Mouse (Mus musculus): ENCODE measurements at regions not wholly inside any gene's neighbourhood (a gene's known extent, or its start where the extent isn't known, plus 50 kb on each side); places are given as distances from the start of the nearest gene placed in this dataset.
"Not testable (repeated sequence)": the region's sequence is repeated elsewhere in the genome, so short reads cannot be mapped to it uniquely, and the experiment has no call there.

DNA sequence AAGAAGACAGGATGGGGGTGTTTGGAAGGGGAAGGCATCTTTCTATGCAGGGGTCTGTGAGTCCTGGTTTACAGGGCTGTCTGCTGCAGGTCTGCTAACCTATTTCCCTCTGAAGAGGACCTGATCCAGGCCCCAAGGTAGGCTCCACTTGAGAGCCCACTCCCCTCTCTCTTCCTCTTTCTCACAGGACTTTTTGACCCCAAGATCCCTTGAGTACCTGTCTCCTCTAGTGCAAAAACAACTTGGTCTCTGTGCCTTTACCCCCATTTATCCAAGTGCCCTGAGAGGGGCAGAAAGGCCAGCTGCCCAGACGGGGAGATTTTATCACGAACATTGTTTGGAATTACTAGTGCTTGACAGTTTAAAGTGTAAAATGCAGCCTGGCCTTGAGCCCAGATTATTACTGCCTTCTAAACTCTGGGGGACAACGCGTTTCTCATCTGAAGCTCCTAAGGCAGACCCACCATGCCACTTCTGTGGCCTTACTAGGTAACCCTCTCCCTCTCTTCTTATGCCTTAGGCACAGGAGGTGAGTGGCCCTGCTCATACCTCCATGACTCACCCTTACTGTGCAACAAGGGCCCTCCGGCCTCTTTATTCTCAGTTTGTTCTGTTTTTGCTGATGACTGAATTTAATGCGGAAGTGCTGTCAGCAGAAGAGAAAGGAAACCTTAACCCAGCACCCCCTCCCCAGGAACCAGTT is 117.8 kb downstream of the Tomm20 start:
- ChIA-PET POLR2A (interaction anchor here in 2 of 4 experiments (1.4 to 2.2 kb wide), 2 partner anchors 101 to 234 kb away, joined by 3 to 13 read pairs; partner anchors contain the start of gene Irf2bp2 (in 1 of the 2)), CTCF (no interaction called here)

DNA sequence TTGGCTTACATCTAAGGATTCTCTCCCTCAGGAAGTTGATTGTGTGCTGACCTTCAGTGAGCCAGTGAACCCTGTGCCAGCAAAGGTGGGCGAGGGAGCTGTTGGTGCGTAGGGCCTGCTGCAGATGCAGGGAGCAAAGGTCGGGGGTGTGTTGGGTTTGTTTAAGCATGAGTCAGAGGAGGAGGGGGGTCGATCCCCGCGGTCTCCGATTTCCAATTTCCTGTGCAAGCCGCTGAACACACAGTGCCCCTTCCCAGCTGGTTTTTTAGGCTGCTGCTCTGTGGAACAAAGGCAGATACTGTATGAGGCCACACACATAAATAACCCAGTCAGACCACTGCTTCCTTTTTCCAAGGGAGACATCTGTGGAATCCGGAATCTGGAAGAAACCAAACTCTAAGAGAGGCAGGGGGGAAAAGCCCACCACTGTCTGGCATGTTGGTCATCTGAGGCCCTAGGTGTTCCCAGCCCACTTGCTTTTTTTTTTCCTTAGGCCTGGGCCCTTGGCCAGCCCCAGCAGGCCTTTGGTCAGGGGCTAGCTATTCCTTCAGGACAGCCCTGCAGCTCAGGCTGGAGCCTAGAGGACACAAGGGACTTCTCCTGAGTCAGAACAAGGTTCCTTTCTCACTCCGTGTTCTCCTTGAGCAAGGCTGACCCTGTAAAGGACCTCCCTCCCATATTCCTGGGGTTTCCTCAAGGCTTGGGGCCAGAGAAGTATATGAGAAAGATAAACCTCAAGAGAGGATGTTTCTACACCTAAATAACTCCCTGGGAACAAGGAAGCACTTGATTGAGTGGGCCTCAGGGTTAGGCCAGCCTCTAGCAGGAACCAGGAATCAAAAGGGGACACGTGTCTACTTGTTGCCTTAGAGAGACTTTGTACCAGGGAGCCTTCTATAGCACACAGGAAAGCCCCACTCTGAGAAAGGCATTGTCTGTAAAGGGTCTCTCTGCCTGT is 119.0 kb downstream of the Tomm20 start:
- POLR2A ChIA-PET, result interaction anchor here (0.6 to 2.2 kb wide), 30 partner anchors 10 to 476 kb away, joined by 3 to 19 read pairs (median 4); partner anchors contain the start of genes Irf2bp2 (in 2 of the 4) and Tomm20 (in 1 of the 4)
- CTCF ChIA-PET, result interaction anchor here in 3 of 4 experiments (0.5 to 2.3 kb wide), 8 partner anchors 13 to 618 kb away, joined by 3 to 10 read pairs (median 4); no protein-coding TSS in a partner anchor

DNA sequence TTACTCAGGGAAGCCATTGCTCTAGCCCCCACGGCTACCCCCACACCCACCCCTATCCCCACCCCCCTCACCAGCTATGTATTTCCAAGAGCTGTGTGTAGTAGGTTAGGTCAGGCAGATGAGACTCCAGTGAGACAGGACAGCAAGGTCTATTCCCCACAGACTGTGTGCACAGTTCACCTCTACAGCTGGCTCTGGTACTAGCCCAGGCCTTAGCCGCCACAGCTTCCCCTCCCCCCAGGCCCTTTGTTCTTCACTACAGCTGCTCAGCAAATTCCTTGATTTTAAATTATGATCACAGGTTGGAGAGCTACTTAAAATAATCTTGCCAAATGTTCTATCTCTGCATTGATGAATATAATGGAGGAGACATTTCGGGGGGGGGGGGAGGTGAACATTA is 119.8 kb downstream of the Tomm20 start:
- POLR2A ChIA-PET, result interaction anchor here (0.5 to 2.2 kb wide), 33 partner anchors 11 to 475 kb away, joined by 3 to 19 read pairs (median 4); partner anchors contain the start of genes Irf2bp2 (in 2 of the 4) and Tomm20 (in 1 of the 4)
- CTCF ChIA-PET, result interaction anchor here in 3 of 4 experiments (0.5 to 2.3 kb wide), 9 partner anchors 12 to 617 kb away, joined by 3 to 10 read pairs (median 4); no protein-coding TSS in a partner anchor

DNA sequence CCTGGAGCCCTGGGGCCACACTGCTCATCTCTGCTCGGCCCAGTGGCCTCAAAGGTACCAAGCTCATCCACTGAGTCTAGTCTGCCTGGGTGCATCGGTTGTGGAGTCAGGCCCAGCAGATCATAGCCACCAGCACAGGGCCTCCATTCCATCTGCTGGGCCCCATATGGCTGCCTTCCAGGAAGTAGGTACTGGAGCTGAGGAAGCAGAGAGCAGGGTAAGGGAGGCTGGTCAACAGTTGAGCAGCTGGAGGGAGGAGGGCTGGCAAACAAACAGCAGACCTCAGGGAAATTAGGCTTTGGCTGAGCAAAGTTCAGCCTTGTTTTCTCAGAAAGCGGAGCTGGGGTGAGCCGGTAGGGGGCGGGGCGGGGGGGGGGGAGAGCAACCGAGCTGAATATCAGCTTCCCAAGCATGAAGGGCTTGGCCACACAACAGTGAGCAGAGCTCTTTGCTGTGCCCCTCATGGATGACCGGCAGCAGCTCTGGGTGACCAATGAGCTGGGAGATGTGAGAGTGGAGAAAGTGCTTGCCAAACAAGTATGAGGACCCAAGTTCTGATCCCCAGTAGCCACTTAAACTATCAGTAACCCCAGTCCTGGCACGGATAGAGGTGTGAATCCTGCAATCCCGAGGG is 121.0 kb downstream of the Tomm20 start:
- ChIA-PET POLR2A (interaction anchor here in 3 of 4 experiments (0.5 to 1.6 kb wide), 12 partner anchors 9 to 248 kb away, joined by 3 to 7 read pairs (median 3); no protein-coding TSS in a partner anchor), CTCF (interaction anchor here (0.6 to 2.3 kb wide), 9 partner anchors 9 to 526 kb away, joined by 3 to 7 read pairs (median 3); partner anchors contain the start of gene Slc35f3 (in 1 of the 4))

DNA sequence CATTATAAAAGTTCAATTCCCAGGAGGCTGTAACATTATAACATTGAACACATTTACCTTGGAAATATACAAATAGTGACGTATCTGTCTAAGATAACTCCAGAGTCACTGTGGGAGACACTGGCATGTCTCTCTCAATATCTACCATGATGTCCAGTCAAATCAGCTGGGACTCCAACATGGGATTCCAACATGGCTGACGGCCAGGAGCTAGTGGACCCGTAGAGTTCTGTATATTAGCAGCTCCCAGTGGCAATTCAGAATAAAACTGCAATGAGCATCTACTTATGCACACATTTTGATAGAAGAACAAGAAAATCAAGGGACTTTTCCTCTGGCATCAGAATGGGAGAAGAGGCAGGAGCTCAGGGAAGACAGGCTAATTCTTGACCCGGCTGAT is 123.4 kb downstream of the Tomm20 start:
- ChIA-PET POLR2A (interaction anchor here in 1 of 4 experiments (1.2 kb wide), 1 partner anchor 23 kb away, joined by 3 read pairs; no protein-coding TSS in a partner anchor), CTCF (interaction anchor here in 1 of 4 experiments (0.6 kb wide), 1 partner anchor 10 kb away, joined by 7 read pairs; no protein-coding TSS in a partner anchor)

DNA sequence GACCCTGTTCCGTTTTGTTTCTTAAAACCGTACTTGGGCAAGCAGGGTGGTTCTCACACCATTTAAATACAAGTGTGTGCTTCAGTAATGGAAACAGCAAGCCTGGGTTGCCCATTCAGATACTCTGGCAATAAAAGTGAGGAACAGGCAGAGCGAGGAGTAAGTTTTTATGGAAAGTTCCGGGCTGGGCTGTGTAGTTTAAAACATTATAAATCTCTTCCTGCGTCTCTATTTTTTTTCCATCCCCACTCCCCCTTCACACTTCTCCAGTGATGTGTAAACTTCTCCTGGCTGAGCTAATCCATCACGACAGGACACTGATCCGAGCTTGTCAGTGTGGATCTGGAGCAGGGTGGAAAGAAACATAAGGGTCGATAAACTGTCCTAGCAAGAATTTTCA is 124.4 kb downstream of the Tomm20 start:
- ChIA-PET POLR2A (interaction anchor here in 2 of 4 experiments (0.7 to 1.0 kb wide), 2 partner anchors 18 to 104 kb away, joined by 3 to 5 read pairs; no protein-coding TSS in a partner anchor), CTCF (no interaction called here)

DNA sequence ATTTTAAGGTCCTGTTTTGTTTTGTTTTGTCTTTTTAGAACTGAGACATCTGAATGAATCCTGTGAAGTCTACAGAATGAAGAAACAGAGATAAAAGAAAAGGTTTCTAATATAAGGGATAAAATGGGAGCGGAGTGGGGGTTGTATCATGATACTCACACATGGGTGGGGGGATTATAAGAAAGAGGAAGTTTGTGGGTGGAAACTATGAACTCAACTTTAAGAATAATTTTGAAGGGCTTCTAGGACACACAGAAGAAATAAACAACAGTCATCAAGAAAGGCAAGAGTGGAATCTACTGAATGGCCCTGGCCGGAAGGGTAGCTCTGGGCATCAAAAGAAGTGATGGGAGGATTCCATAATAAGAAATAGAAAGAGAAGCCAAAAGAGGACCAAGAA is 125.1 kb downstream of the Tomm20 start:
- POLR2A ChIA-PET, result interaction anchor here in 1 of 4 experiments (0.9 kb wide), 1 partner anchor 9 kb away, joined by 3 read pairs; no protein-coding TSS in a partner anchor
- CTCF ChIA-PET, result interaction anchor here in 1 of 4 experiments (0.7 kb wide), 1 partner anchor 97 kb away, joined by 5 read pairs; no protein-coding TSS in a partner anchor

DNA sequence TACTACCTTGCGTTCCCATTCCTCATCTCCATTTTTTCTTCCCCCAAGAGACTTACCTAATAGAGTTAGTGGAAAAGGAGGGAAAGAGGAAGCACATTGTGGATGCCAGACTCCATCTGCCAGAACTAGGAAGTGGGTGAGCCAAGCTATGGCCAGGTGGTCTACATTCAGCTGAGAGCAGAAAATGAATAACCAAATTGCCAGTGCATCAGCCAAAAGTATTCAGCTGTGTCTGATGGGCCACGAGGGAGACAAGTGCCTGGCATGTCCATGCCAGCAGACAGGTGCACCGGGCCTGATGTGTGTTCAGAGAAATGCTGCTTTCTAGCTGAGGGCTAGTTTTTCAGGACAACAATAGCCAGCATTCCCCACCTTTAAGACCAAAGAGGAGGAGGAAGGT is 126.4 kb downstream of the Tomm20 start:
- POLR2A ChIA-PET, result interaction anchor here in 1 of 4 experiments (1.5 kb wide), 1 partner anchor 217 kb away, joined by 3 read pairs; no protein-coding TSS in a partner anchor

DNA sequence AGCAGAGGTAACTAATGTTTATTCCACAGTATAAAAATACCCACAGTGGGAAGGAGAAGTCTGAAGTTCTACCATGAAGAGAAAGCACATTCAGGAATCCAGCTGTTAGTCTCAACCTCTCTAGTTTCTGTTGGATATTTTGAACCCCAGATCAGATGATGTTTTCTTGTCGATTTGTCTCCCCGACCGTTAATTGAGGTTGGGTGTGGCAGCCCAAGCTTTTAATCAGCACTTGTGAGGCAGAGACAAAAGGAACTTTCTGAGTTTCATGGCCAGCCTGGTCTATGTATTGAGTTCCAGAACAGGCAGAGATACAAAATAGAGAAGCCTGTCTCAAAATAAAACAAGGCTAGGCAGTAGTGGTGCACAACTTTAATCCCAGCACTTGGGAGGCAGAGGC is 129.5 kb downstream of the Tomm20 start:
- POLR2A ChIA-PET, result interaction anchor here in 2 of 4 experiments (0.6 to 1.1 kb wide), 2 partner anchors 215 to 407 kb away, joined by 3 to 4 read pairs; no protein-coding TSS in a partner anchor
- CTCF ChIA-PET, result interaction anchor here in 2 of 4 experiments (0.6 to 1.3 kb wide), 5 partner anchors 9 to 364 kb away, joined by 3 to 4 read pairs (median 3); no protein-coding TSS in a partner anchor

More for the DNA sequence above, 126.4 kb downstream of the Tomm20 start:
- CTCF ChIA-PET, result interaction anchor here in 2 of 4 experiments (0.6 to 1.0 kb wide), 2 partner anchors 84 to 322 kb away, joined by 3 read pairs; no protein-coding TSS in a partner anchor

DNA sequence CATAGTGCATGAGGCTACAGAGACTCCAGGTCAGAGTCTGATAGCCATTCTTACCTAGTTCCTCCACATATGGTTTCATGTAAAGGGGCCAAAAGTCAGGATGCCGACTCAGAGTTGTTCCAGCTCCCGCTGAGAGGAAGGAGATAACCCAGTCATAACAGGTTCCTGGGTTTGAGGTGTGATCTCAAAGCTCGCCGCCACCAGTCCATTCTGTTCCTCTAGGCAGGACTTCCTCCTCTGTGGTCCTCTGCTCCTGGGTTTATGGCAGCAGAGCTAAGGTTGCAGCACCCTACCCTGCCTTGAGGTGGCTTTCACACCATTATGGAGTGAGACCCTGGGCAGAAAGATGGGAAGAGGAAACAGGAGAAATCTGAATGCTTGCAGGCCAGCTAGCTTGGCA is 131.2 kb downstream of the Tomm20 start:
- CTCF ChIA-PET, result interaction anchor here (0.5 to 2.7 kb wide), 14 partner anchors 10 to 340 kb away, joined by 3 to 10 read pairs (median 4); partner anchors contain the start of gene Tarbp1 (in 1 of the 4)
- POLR2A ChIA-PET, result interaction anchor here in 3 of 4 experiments (0.5 to 1.3 kb wide), 5 partner anchors 12 to 317 kb away, joined by 3 to 5 read pairs (median 3); partner anchors contain the start of gene Irf2bp2 (in 1 of the 3)

DNA sequence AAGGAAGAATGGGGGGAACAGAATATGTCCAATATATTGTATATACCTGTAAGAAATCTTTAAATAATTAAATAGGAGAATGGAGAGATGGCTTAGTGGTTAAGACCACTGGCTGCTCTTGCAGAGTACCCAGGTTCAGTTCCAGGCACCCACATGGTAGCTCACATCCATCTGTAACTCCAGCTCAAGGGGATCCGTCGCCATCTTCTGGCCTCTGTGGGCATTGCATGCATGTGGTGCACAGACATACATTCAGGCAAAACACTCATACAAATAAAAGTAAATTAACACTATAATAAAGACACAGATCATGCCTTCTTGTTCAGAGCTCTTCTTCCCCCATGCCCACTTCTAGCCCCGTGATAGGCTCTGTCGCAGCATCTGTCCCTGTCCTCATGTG is 132.0 kb downstream of the Tomm20 start:
- ChIA-PET CTCF (interaction anchor here in 3 of 4 experiments (0.5 to 2.7 kb wide), 26 partner anchors 9 to 339 kb away, joined by 3 to 10 read pairs (median 4); partner anchors contain the start of genes Rbm34 (in 1 of the 3) and Tarbp1 (in 1 of the 3)), POLR2A (interaction anchor here in 2 of 4 experiments (0.5 to 1.4 kb wide), 6 partner anchors 157 to 316 kb away, joined by 3 to 5 read pairs (median 4); partner anchors contain the start of genes Irf2bp2 (in 1 of the 2) and Rbm34 (in 1 of the 2))

DNA sequence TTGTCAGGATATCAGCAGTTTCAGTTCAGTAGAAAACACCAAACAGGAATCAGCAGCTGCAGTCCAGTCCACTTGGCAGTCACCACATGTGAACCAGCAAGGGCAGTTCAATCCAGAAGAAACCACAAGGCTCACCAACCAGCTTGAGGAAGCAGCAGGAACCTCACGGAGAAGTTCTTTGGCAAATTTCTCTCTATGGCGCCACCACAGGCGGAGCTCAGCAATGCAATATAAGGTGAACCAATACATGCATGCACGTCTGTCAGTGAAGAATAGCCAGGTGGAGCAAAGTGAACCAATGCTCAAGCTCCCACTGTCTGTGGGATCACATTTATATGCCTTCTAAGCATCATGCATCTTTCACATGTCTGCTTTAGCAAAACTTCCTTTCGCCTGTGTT is 132.9 kb downstream of the Tomm20 start:
- ChIA-PET CTCF (interaction anchor here (0.6 to 2.7 kb wide), 23 partner anchors 9 to 338 kb away, joined by 3 to 11 read pairs (median 4); partner anchors contain the start of genes Irf2bp2 (in 1 of the 4), Rbm34 (in 1 of the 4) and Tarbp1 (in 1 of the 4)), POLR2A (interaction anchor here in 3 of 4 experiments (0.5 to 1.4 kb wide), 6 partner anchors 13 to 229 kb away, joined by 3 to 4 read pairs (median 3); no protein-coding TSS in a partner anchor)

DNA sequence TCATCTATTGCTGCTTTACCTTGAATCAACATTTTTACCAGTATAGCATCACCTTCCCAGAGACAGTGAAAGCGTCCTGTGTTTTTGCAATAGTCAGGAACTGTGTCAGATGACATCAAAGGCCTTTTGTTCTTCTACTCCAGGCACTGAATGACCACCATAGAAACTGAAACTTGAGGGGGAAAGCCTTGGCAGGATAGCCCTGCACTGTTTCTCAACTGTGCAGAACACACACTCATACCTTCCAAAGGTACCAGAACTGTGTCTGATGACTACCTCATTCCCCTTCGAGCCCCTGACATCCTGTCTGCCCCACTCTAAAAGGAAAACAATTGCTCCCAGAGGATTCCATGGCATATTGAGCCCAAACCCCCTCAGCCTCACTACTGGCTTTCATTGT is 134.3 kb downstream of the Tomm20 start:
- POLR2A ChIA-PET, CTCF ChIA-PET: not testable (repeated sequence)

DNA sequence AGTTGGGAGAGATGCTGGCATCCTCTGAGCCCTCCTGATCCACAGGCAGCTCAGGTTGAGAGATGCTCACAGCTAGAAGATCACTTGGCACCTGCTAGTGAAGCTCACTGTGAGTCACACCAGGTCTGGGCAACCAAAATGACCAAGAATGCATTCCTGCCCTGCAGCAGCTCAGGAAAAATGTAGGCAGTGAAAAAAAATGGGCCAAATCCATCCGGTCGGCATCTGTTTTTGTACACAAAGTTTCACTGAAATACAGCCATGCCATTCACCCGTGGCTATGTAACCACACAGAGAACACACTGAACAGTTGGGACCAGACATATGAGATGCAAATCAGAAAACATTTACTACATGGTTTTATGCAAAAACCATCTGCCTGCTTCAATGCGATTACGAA is 135.1 kb downstream of the Tomm20 start:
- CTCF ChIA-PET, result no interaction called here
- POLR2A ChIA-PET, result interaction anchor here in 1 of 4 experiments (0.7 kb wide), 1 partner anchor 232 kb away, joined by 4 read pairs; no protein-coding TSS in a partner anchor

DNA sequence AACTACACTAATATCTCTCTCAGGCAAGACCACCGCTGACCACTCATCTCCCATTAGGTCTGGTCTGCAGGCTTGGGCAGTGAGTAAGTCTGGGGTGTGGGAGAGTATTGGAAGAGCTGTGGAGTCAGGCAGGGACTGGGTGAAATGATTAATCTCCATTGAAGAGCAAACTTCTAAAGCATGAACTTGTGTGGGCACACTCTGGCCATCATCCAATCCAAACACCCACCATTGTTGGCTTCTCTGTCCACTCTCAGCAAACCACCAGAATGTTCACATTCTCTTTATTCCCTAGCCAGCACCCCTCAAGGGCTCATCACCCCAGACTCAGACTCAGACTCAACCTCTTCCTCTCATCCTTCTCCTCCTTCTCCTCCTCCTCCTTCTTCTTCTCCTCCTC is 136.3 kb downstream of the Tomm20 start:
- POLR2A ChIA-PET, result no interaction called here

DNA sequence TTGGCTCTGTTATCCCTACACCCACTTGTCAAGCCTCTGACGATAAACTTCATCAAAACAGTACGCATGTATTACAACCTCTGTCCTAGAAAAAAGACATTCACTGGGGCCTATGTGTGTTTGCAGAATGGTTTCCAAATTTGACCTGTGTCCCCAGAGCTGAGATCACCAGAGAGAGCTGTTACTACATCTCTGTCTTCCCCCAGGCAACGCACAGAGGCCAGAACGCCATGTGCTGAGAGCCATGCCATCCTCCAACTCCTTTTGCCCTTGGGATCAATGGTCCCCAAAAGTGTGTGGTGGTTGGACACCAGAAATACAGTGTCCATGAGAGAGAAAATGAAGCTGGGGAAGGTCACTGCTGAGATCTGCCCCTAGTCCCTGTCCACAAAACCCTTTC is 137.1 kb downstream of the Tomm20 start:
- POLR2A ChIA-PET, result no interaction called here

More for the DNA sequence above, 136.3 kb downstream of the Tomm20 start:
- CTCF ChIA-PET, result no interaction called here

DNA sequence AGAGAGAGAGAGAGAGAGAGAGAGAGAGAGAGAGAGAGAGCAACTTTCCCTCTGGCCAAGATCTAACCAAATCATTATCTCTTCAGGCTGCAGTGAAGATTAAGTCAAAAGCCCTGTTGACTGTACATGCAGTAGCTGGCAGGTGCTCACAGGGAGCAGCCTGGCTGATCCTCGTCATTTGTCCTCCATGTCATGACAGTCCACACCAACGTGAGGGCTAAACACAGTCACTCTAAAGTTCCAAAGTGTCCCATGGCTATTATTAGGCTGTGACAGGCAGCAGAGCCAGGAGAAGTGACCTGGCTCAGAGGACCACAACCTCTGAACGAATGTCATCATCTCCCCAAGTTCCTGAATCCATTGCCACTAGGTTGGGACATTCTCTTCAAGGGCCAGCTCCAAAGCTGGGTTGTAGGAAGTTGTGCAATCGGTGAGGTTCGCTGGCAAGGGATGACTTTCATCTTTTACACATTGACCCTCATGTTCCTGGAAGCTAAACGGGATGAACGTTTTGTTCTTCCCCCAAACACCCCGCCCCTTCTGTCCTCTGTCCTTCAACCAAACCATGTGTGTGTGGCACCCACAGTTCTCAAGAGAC is 138.4 kb downstream of the Tomm20 start:
- ChIA-PET CTCF (no interaction called here), POLR2A (interaction anchor here in 1 of 4 experiments (0.5 kb wide), 1 partner anchor 10 kb away, joined by 3 read pairs; no protein-coding TSS in a partner anchor)

More for the DNA sequence above, 137.1 kb downstream of the Tomm20 start:
- CTCF ChIA-PET, result interaction anchor here in 2 of 4 experiments (0.6 kb wide), 2 partner anchors 9 to 11 kb away, joined by 3 to 4 read pairs; no protein-coding TSS in a partner anchor
